ENCODE assay signal across 21 mouse cellular contexts in the genomic region with DNA sequence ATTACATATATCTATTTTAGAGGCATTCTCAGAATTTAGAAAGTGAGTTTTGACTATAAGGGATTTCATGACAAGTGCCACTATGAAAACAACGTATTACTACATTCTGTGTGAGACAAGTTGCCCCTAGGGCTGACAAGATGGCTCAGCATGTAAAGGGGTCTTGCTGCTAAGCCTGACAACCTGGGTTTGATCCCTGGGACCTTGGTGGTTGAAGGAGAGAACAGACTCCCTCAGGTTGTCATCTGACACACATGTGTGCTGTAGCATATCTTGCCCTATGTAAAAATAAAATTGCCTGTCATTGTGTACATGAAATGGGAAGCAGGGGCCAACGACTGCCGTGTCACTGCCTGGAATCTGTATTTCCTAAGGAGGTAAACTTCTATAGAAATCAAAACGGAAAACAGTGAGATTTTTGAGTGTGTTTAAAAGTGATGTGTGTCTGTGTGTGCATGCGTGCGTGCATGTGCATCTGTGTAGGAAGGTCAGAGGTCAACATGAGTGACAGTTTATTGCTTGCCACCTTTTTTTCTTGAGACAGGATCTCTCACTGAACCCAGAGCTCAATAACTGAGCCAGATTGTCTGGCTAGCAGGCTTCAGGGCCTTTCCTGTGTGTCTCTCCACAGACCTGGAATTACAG. TPM values are rescaled to one million over a fixed set of nuclear protein-coding genes. Genes with fewer than 3 reads are reported as not detected.
"Had no signal": no experiment of that assay in that cellular context is flagged by ENCODE, and none has a peak within 500 bp of the region (broad histone marks: within the 10 kb centered on the region; RNA-seq: fewer than 3 reads in every experiment).

No protein-coding gene starts in this region.

- H3K4me3 ChIP-seq: neural tube, embryonic 13.5 days; neural tube, embryonic 15.5 days; stomach, embryonic 15.5 days had no signal

- DNase-seq: right cerebral cortex, adult 18-20 months; right cerebral cortex, postnatal 14 days; right cerebral cortex, postnatal 25 days; right cerebral cortex, postnatal 4 days; spleen, adult 18-20 months; thymus, adult 18-20 months; thymus, adult 2 months; thymus, postnatal 14 days; thymus, postnatal 25 days; thymus, postnatal 36 days; thymus, postnatal 4 days had no signal

- H3K4me1 ChIP-seq: neural tube, embryonic 13.5 days; neural tube, embryonic 15.5 days; stomach, embryonic 15.5 days had no signal

- H3K36me3 ChIP-seq: neural tube, embryonic 13.5 days; neural tube, embryonic 15.5 days; stomach, embryonic 15.5 days had no signal

- H3K9me3 ChIP-seq: neural tube, embryonic 13.5 days; neural tube, embryonic 15.5 days; stomach, embryonic 15.5 days had no signal

- H3K9ac ChIP-seq: neural tube, embryonic 13.5 days; neural tube, embryonic 15.5 days; stomach, embryonic 15.5 days had no signal

- H3K27me3 ChIP-seq: neural tube, embryonic 13.5 days; neural tube, embryonic 15.5 days; stomach, embryonic 15.5 days had no signal

- H3K27ac ChIP-seq: neural tube, embryonic 13.5 days; neural tube, embryonic 15.5 days; stomach, embryonic 15.5 days; stomach, postnatal 0 days had no signal

- H3K4me2 ChIP-seq: neural tube, embryonic 13.5 days; neural tube, embryonic 15.5 days; stomach, embryonic 15.5 days had no signal

RNA-seq across cellular contexts. Expression of a gene that starts 14.4 kb away (rescaled TPM):
- total RNA-seq: neutrophil, adult 5-6 weeks had no signal
- polyA plus RNA-seq: small intestine, adult 2 months; spleen, adult 2 months; stomach, embryonic 14.5 days; stomach, embryonic 16.5 days; stomach, postnatal 0 days; testis, adult 2 months had no signal
